Mouse (Mus musculus): ENCODE measurements around the gene Vamp8. TPM values are rescaled to one million over a fixed set of nuclear protein-coding genes. Genes with fewer than 3 reads are reported as not detected.

Gene Vamp8
- total and polyA plus RNA-seq, 3 experiments: 69.3 to 85.6 (median 78.8) TPM

DNA sequence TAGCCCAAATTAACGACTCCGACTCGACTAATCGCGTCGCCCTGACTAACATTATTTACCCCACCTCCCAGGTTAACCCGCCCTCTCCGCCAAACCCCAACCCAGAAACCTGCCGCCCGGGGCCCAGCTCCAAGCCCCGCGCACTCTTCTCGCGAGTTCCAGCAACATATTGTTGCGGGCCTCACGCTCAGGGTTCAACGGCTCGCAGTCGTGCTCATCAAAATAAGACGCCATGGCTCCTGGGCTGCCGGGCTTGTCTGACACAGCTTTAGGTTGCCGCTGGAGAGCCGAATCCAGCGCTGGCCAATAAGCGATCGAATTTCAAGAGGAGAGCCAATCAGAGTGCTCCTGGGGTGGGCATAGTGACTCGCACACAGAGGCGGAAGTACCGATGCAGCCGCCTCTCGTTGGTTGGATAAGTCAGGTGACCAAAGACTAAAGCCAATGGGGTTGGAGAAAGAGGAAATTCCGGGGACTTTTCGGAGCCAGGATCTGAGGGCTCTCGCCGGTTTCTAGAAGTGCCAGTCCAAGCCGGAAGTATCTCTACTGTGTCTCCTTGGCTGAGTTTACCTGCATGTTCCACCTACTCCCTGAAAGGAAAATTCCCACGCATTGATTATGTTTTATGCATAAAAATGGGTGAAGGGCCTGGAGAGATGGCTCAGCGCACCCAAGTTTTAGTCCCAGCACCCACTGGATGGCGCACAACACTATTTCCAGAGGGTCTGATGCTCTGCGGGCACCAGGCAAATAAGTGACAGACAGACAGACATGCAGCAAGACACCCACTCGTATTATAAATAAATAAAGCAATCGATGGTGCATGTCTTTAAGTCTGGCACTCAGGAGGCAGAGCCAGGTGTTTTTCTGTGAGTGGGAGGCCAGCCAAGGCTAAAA is 28.1 kb downstream of the Vamp8 start:
- WGBS: under 1% methylated on average over 42 of the region's 42 CpGs
- intact Hi-C loops (cut with DNase I): no loop called here
- peak overlapping the region; percentile 84 for H3K27ac ChIP-seq

DNA sequence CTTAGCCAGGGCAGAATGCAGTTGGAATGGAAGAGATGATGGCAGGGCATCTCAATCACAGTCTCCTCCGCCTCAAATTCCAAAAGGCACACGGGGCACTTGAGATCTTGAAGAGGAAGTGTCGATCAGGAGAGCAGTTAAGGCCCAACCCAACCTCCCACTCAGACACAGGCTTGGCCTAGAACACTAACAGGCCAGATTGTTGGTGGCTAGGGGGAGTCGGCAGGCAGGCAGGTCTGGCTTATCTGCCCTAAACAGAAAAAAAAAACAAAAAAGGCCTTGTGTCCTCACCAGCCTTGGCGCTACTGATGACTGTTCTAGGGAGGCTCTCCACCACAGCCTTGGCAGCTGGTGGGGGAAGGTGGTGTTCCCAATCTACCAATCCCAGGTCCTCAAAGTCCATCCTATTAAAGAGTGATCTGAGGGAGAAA is 29.4 kb downstream of the Vamp8 start:
- no peaks in the 10 kb centered on the region for H3K36me3 ChIP-seq (ENCODE audit: control insufficient read depth, insufficient read depth, low read length)
- TF ChIP-seq CTCF (IDR thresholded peaks at IDR 0.05): no peak
- no peak for TF ChIP-seq EP300 (IDR thresholded peaks at IDR 0.05; ENCODE audit: insufficient read depth, low read depth, low read length)
- TF ChIP-seq POLR2A (IDR thresholded peaks at IDR 0.05; ENCODE audit: insufficient read depth, low read depth, low read length): no peak
- intact Hi-C loops (cut with DNase I): no loop called here
- peak overlapping the region; percentile 84; the same call in 1 of the 2 replicates for H3K4me3 ChIP-seq
- H3K27me3 ChIP-seq (ENCODE audit: control insufficient read depth, insufficient read depth, low read length): no peaks in the 10 kb centered on the region
- no peak overlapping the region for H3K9ac ChIP-seq (ENCODE audit: low read depth, low read length)
- H3K4me1 ChIP-seq (ENCODE audit: control insufficient read depth, insufficient read depth, low read length): peaks cover 2% of the 10 kb centered on the region
- H3K27ac ChIP-seq: no peak overlapping the region; the same call in 1 of the 2 replicates
- WGBS: 17% methylated on average over 5 of the region's 5 CpGs
- DNase-seq: no peak
- no peaks in the 10 kb centered on the region; the same call in 1 of the 2 replicates for H3K79me2 ChIP-seq (replicated peaks; ENCODE audit: control insufficient read depth, insufficient read depth, low read length)

More for the DNA sequence above, 28.1 kb downstream of the Vamp8 start:
- H3K79me2 ChIP-seq (replicated peaks; ENCODE audit: control insufficient read depth, insufficient read depth, low read length): no peaks in the 10 kb centered on the region; the same call in 1 of the 2 replicates
- H3K4me1 ChIP-seq (ENCODE audit: control insufficient read depth, insufficient read depth, low read length): no peaks in the 10 kb centered on the region; the same call in 1 of the 2 replicates
- no peaks in the 10 kb centered on the region for H3K36me3 ChIP-seq (ENCODE audit: control insufficient read depth, insufficient read depth, low read length)
- no peaks in the 10 kb centered on the region for H3K27me3 ChIP-seq (ENCODE audit: control insufficient read depth, insufficient read depth, low read length)
- TF ChIP-seq EP300 (IDR thresholded peaks at IDR 0.05; ENCODE audit: insufficient read depth, low read depth, low read length) (no peak; the same call in 1 of the 2 replicates), POLR2A (IDR thresholded peaks at IDR 0.05; ENCODE audit: insufficient read depth, low read depth, low read length) (peak; percentile 97), CTCF (IDR thresholded peaks at IDR 0.05) (peak; percentile 66)
- peak overlapping the region; percentile 81 for H3K9ac ChIP-seq (ENCODE audit: low read depth, low read length)
- peak; percentile 94 to 97 for DNase-seq
- peak overlapping the region; percentile 84 for H3K4me3 ChIP-seq

DNA sequence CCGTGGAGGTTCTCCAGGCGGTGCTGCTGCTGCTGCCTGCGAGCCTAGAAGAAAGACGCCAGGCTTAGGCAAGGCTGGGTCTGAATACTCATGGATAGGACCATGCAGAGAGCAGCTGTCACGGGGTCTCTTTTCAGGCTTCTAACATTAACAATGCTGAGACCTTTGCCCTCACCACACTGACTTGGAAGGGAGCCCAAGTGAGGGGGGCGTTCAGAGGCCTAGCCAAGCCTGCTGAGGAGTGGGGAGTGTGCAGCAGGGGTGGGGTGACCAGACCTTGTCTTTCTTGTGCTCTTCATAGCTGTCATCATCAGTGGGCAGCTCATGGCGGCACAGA is 29.9 kb downstream of the Vamp8 start:
- Histone ChIP-seq H3K79me2 (replicated peaks; ENCODE audit: control insufficient read depth, insufficient read depth, low read length) (no peaks in the 10 kb centered on the region; the same call in 1 of the 2 replicates), H3K4me3 (no peak overlapping the region), H3K4me1 (ENCODE audit: control insufficient read depth, insufficient read depth, low read length) (peaks cover 4% of the 10 kb centered on the region), H3K9ac (ENCODE audit: low read depth, low read length) (no peak overlapping the region), H3K27ac (no peak overlapping the region), H3K27me3 (ENCODE audit: control insufficient read depth, insufficient read depth, low read length) (no peaks in the 10 kb centered on the region), H3K36me3 (ENCODE audit: control insufficient read depth, insufficient read depth, low read length) (no peaks in the 10 kb centered on the region)
- intact Hi-C loops (cut with DNase I): no loop called here
- TF ChIP-seq POLR2A (IDR thresholded peaks at IDR 0.05; ENCODE audit: insufficient read depth, low read depth, low read length) (no peak), CTCF (IDR thresholded peaks at IDR 0.05) (no peak), EP300 (IDR thresholded peaks at IDR 0.05; ENCODE audit: insufficient read depth, low read depth, low read length) (no peak)
- WGBS: 62% methylated on average over 7 of the region's 7 CpGs
- no peak for DNase-seq

DNA sequence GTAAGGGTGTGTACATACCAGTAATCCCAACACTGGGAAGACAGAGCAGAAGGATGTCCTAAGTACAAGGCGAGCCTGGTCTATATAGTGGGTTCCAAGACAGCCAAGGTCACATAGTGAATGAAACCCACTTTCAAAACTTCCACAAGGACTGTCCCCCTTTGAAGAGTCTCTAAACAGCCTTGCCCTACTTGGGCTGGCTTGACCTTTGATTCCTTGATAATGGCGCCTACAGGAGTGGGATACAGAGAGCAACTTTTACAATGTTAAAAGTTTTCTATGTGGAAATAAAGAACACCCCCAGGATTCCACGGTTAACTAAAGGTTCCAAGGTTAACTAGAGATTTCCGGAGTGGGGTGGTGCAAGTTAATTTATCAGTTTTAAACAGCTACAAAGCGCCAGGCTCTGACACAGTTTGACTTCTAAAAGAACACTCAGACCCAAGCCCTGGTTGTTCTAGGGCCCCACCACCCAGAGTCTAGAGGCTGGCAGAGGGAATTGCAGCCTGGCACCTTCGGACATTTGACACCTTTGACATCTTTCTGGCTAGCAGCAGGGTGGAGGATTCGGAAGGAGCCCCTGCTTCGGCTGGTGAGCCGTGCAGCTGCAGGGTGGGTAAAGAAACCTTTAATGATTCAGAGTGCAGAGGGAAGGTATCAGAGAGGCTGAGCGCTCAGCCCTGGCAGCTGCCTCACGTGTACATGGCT is 30.5 kb downstream of the Vamp8 start:
- H3K9ac ChIP-seq (ENCODE audit: low read depth, low read length): no peak overlapping the region
- intact Hi-C loops (cut with DNase I): no loop called here
- DNase-seq: no peak
- H3K27me3 ChIP-seq (ENCODE audit: control insufficient read depth, insufficient read depth, low read length): no peaks in the 10 kb centered on the region
- TF ChIP-seq EP300 (IDR thresholded peaks at IDR 0.05; ENCODE audit: insufficient read depth, low read depth, low read length) (no peak), CTCF (IDR thresholded peaks at IDR 0.05) (no peak), POLR2A (IDR thresholded peaks at IDR 0.05; ENCODE audit: insufficient read depth, low read depth, low read length) (no peak)
- H3K4me3 ChIP-seq: no peak overlapping the region
- H3K79me2 ChIP-seq (replicated peaks; ENCODE audit: control insufficient read depth, insufficient read depth, low read length): no peaks in the 10 kb centered on the region; the same call in 1 of the 2 replicates
- no peaks in the 10 kb centered on the region for H3K36me3 ChIP-seq (ENCODE audit: control insufficient read depth, insufficient read depth, low read length)
- H3K4me1 ChIP-seq (ENCODE audit: control insufficient read depth, insufficient read depth, low read length): peaks cover 4% of the 10 kb centered on the region
- 74% methylated on average over 11 of the region's 11 CpGs for WGBS
- no peak overlapping the region for H3K27ac ChIP-seq

DNA sequence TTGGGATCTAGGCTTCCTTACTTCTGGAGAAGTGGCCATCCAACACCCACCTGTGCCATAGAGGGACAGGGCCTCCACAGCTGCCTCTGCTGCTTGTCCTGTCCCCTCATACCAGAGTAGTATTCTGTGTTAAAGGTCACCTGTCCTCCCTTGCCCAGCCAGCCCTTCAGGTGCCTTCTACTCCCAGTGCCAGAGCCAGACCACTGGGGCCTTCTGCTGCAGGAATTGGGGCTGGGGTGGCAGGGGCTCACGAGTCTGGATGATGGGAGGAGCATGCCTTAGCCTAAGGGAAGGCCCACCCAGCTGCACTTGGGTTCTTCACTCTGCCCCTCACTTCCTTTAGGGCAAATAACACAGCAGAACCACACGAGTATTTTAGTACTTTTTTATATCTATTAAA is 31.2 kb downstream of the Vamp8 start:
- TF ChIP-seq CTCF (IDR thresholded peaks at IDR 0.05) (no peak), EP300 (IDR thresholded peaks at IDR 0.05; ENCODE audit: insufficient read depth, low read depth, low read length) (no peak), POLR2A (IDR thresholded peaks at IDR 0.05; ENCODE audit: insufficient read depth, low read depth, low read length) (no peak)
- Histone ChIP-seq H3K4me1 (ENCODE audit: control insufficient read depth, insufficient read depth, low read length) (peaks cover 6% of the 10 kb centered on the region), H3K27me3 (ENCODE audit: control insufficient read depth, insufficient read depth, low read length) (no peaks in the 10 kb centered on the region), H3K79me2 (replicated peaks; ENCODE audit: control insufficient read depth, insufficient read depth, low read length) (no peaks in the 10 kb centered on the region; the same call in 1 of the 2 replicates), H3K27ac (no peak overlapping the region), H3K36me3 (ENCODE audit: control insufficient read depth, insufficient read depth, low read length) (no peaks in the 10 kb centered on the region), H3K4me3 (no peak overlapping the region), H3K9ac (ENCODE audit: low read depth, low read length) (no peak overlapping the region)
- DNase-seq: no peak
- WGBS: 53% methylated on average over 2 of the region's 2 CpGs
- intact Hi-C loops (cut with DNase I): no loop called here
